Mouse (Mus musculus): ENCODE measurements around the gene Igfbp4. TPM values are rescaled to one million over a fixed set of nuclear protein-coding genes. Genes with fewer than 3 reads are reported as not detected.

Gene Igfbp4
- polyA plus RNA-seq, 1 experiment from 2014 or later, result 136 TPM

GRCm38 (mm10) chr11:99044306-99044705 is 3.3 kb downstream of the Igfbp4 start:
- no peak overlapping the region for H3K4me3 ChIP-seq
- H3K9ac ChIP-seq, result no peak overlapping the region
- no peak overlapping the region for H3K4me2 ChIP-seq
- 95% methylated on average over 5 of the region's 5 CpGs for WGBS
- no peaks in the 10 kb centered on the region for H3K27me3 ChIP-seq (replicated peaks)
- H3K36me3 ChIP-seq (replicated peaks), result no peaks in the 10 kb centered on the region
- H3K27ac ChIP-seq, result no peak overlapping the region
- H3K9me3 ChIP-seq, result no peaks in the 10 kb centered on the region
- no peak for ATAC-seq (replicated peaks)
- peaks cover 31% of the 10 kb centered on the region for H3K4me1 ChIP-seq

- H3K36me3 ChIP-seq (replicated peaks), result no peaks in the 10 kb centered on the region
- no peak overlapping the region for H3K4me3 ChIP-seq
- H3K4me1 ChIP-seq, result peaks cover 24% of the 10 kb centered on the region
- no peak for ATAC-seq (replicated peaks)
- H3K9me3 ChIP-seq, result no peaks in the 10 kb centered on the region
- H3K9ac ChIP-seq, result no peak overlapping the region
- H3K4me2 ChIP-seq, result no peak overlapping the region
- WGBS, result 88% methylated on average over 12 of the region's 12 CpGs
- H3K27me3 ChIP-seq (replicated peaks), result no peaks in the 10 kb centered on the region
- H3K27ac ChIP-seq, result no peak overlapping the region
Observed at GRCm38 (mm10) chr11:99045159-99045889, 4.3 kb downstream of the Igfbp4 start.

DNA sequence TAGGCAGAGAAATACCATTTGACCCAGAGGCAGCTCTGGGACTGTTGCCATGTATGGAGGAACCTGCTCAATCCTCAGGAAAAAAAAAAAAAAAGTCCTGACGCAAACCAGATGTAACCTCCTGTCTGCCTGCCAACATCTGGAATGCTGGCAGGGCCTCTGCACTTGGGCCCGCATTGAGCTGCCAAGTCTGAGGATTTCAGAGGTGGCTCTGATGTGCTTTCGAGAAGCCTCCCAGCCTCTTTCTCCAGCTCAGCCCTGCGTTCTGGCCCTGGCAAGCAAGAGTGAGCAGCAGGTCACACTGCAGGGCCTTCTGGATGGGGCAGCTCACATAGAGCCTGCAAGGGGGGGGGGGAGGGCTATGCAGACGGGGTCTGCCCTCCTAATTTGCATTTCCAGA is 6.1 kb downstream of the Igfbp4 start:
- Histone ChIP-seq H3K36me3 (replicated peaks) (no peaks in the 10 kb centered on the region), H3K9me3 (no peaks in the 10 kb centered on the region), H3K27me3 (replicated peaks) (no peaks in the 10 kb centered on the region), H3K9ac (no peak overlapping the region), H3K4me3 (no peak overlapping the region), H3K4me2 (no peak overlapping the region), H3K4me1 (0 out of 2 replicates have a peak, but pooled peaks cover 7% of the 10 kb centered on the region), H3K27ac (peak overlapping the region; percentile 31; the same call in 1 of the 2 replicates)
- 47% methylated on average over 5 of the region's 5 CpGs for WGBS
- ATAC-seq (replicated peaks), result no peak

DNA sequence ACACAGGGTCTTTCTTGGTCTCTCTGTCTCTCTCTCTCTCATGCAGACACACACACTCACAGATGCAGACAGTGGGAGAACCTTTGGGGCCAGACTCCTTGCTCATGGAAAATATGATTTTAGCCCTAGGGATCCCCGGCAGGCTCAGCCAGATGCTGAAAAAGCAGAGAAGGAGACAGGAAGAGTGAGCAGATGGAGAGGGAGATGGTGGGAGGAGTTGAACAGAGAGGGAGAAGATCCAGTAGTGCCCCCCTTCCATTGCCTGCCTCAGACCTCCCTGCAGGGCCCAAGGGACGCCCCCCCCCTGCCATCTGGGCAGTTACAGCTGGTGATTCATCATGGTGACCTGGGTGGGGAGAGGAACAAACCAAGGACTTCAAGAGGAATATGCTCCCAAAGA is 6.6 kb downstream of the Igfbp4 start:
- Histone ChIP-seq H3K9me3 (no peaks in the 10 kb centered on the region), H3K4me2 (no peak overlapping the region), H3K4me1 (0 out of 2 replicates have a peak, but pooled peaks cover 7% of the 10 kb centered on the region), H3K9ac (no peak overlapping the region), H3K4me3 (no peak overlapping the region), H3K36me3 (replicated peaks) (no peaks in the 10 kb centered on the region), H3K27ac (0 out of 2 replicates have a peak overlapping the region, but pooled peaks have one; percentile 15), H3K27me3 (replicated peaks) (no peaks in the 10 kb centered on the region)
- WGBS, result 75% methylated on average over 2 of the region's 2 CpGs
- ATAC-seq (replicated peaks), result no peak

GRCm38 (mm10) chr11:99055143-99055542 is 14.1 kb downstream of the Igfbp4 start:
- Histone ChIP-seq H3K9ac (no peak overlapping the region), H3K4me1 (peaks cover 6% of the 10 kb centered on the region), H3K27ac (no peak overlapping the region), H3K36me3 (replicated peaks) (no peaks in the 10 kb centered on the region), H3K27me3 (replicated peaks) (no peaks in the 10 kb centered on the region), H3K9me3 (no peaks in the 10 kb centered on the region), H3K4me3 (no peak overlapping the region), H3K4me2 (no peak overlapping the region)
- no peak for ATAC-seq (replicated peaks)
- 61% methylated on average over 4 of the region's 4 CpGs for WGBS

- Histone ChIP-seq H3K27me3 (replicated peaks) (no peaks in the 10 kb centered on the region), H3K36me3 (replicated peaks) (no peaks in the 10 kb centered on the region), H3K9me3 (no peaks in the 10 kb centered on the region), H3K27ac (no peak overlapping the region), H3K4me1 (peaks cover 6% of the 10 kb centered on the region), H3K9ac (no peak overlapping the region), H3K4me3 (no peak overlapping the region), H3K4me2 (no peak overlapping the region)
- no peak for ATAC-seq (replicated peaks)
- 4% methylated on average over 8 of the region's 8 CpGs for WGBS
Observed at GRCm38 (mm10) chr11:99055571-99056452, 14.8 kb downstream of the Igfbp4 start.

DNA sequence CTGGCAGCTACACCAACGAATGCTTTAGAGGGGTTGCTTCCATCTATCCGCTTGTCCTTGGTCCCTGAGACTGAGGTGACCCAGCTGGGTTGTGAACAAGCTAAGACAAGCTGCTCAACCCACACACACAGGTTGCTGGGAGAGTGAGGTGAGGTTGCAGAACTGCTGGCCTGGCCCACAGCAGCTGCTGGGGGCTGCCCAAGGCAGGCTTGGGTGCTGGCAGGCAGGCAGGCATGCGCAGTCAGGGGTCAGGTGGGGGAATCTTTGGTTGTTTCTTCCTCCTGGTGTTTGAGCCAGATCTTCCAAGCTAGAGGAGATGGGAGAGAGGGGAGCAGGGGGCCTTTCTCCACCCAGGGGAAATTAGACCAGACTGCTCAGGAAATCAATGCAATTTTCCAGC is 19.4 kb downstream of the Igfbp4 start:
- H3K4me2 ChIP-seq, result no peak overlapping the region
- WGBS, result 83% methylated on average over 3 of the region's 3 CpGs

GRCm38 (mm10) chr11:99062661-99063060 is 21.6 kb downstream of the Igfbp4 start:
- no peak overlapping the region for H3K9ac ChIP-seq
- no peak overlapping the region for H3K4me3 ChIP-seq
- no peaks in the 10 kb centered on the region; the same call in 1 of the 2 replicates for H3K27me3 ChIP-seq (replicated peaks)
- no peaks in the 10 kb centered on the region for H3K9me3 ChIP-seq
- no peak for ATAC-seq (replicated peaks)
- peaks cover 4% of the 10 kb centered on the region; the same call in 1 of the 2 replicates for H3K4me1 ChIP-seq
- no peaks in the 10 kb centered on the region for H3K36me3 ChIP-seq (replicated peaks)
- no peak overlapping the region for H3K27ac ChIP-seq
- WGBS, result 81% methylated on average over 7 of the region's 7 CpGs
- no peak overlapping the region for H3K4me2 ChIP-seq

More for the DNA sequence above, 19.4 kb downstream of the Igfbp4 start:
- ATAC-seq (replicated peaks), result no peak
- Histone ChIP-seq H3K4me1 (peaks cover 10% of the 10 kb centered on the region), H3K9me3 (no peaks in the 10 kb centered on the region), H3K27me3 (replicated peaks) (no peaks in the 10 kb centered on the region; the same call in 1 of the 2 replicates), H3K9ac (no peak overlapping the region), H3K27ac (no peak overlapping the region), H3K4me3 (no peak overlapping the region), H3K36me3 (replicated peaks) (no peaks in the 10 kb centered on the region)

DNA sequence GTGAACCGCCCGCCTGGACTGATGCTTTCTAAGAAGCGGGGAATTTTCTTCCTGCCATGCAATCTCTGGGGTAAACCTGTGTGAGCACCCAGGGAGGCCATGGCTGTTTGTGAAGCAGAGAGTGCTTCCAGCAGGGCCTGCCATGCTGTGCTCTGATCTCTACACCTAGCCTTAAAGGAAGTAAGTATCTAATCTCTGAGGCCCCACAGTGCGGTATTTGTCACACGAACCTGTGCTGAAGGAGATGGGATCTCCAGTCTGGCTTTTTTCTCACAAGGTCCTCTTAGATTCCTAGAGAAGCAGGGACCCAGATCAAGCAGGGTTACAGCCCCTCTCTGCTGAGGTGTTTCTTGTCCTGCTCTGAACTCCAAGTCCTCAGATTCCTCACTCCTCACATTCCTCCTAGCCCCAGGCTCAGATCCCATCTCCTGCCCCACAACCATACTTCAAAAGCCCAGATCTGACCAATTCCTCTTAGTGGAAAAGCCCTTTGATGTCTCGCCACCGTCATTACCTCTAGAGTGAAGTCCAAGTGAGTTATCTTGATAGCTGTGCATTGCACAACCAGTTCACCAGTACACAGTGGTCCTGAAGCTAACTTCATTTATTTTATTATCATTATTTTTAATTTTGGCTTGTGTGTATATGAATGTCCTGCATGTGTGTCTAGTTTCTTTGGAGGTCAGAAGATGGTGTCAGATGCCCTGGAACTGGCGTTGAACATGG is 22.5 kb downstream of the Igfbp4 start:
- no peak overlapping the region for H3K9ac ChIP-seq

GRCm38 (mm10) chr11:99065353-99065752 is 24.3 kb downstream of the Igfbp4 start:
- no peaks in the 10 kb centered on the region for H3K36me3 ChIP-seq (replicated peaks)
- no peak overlapping the region for H3K9ac ChIP-seq
- no peaks in the 10 kb centered on the region; the same call in 1 of the 2 replicates for H3K27me3 ChIP-seq (replicated peaks)
- H3K27ac ChIP-seq, result no peak overlapping the region
- H3K9me3 ChIP-seq, result no peaks in the 10 kb centered on the region
- no peak for ATAC-seq (replicated peaks)
- H3K4me1 ChIP-seq, result peaks cover 4% of the 10 kb centered on the region; the same call in 1 of the 2 replicates
- no peak overlapping the region for H3K4me2 ChIP-seq
- 68% methylated on average over 3 of the region's 3 CpGs for WGBS
- H3K4me3 ChIP-seq, result no peak overlapping the region

More for the DNA sequence above, 22.5 kb downstream of the Igfbp4 start:
- H3K4me2 ChIP-seq, result no peak overlapping the region
- ATAC-seq (replicated peaks), result no peak
- no peak overlapping the region for H3K27ac ChIP-seq
- 32% methylated on average over 8 of the region's 8 CpGs for WGBS
- H3K4me1 ChIP-seq, result peaks cover 4% of the 10 kb centered on the region; the same call in 1 of the 2 replicates
- H3K4me3 ChIP-seq, result no peak overlapping the region
- no peaks in the 10 kb centered on the region for H3K36me3 ChIP-seq (replicated peaks)
- H3K9me3 ChIP-seq, result no peaks in the 10 kb centered on the region
- no peaks in the 10 kb centered on the region; the same call in 1 of the 2 replicates for H3K27me3 ChIP-seq (replicated peaks)

GRCm38 (mm10) chr11:99065979-99066378 is 24.9 kb downstream of the Igfbp4 start:
- no peaks in the 10 kb centered on the region; the same call in 1 of the 2 replicates for H3K27me3 ChIP-seq (replicated peaks)
- H3K36me3 ChIP-seq (replicated peaks), result no peaks in the 10 kb centered on the region
- 24% methylated on average over 2 of the region's 2 CpGs for WGBS
- no peak overlapping the region for H3K27ac ChIP-seq
- no peak overlapping the region for H3K4me3 ChIP-seq
- no peaks in the 10 kb centered on the region for H3K9me3 ChIP-seq
- no peak overlapping the region for H3K9ac ChIP-seq
- H3K4me2 ChIP-seq, result no peak overlapping the region
- peaks cover 4% of the 10 kb centered on the region; the same call in 1 of the 2 replicates for H3K4me1 ChIP-seq
- ATAC-seq (replicated peaks), result no peak

DNA sequence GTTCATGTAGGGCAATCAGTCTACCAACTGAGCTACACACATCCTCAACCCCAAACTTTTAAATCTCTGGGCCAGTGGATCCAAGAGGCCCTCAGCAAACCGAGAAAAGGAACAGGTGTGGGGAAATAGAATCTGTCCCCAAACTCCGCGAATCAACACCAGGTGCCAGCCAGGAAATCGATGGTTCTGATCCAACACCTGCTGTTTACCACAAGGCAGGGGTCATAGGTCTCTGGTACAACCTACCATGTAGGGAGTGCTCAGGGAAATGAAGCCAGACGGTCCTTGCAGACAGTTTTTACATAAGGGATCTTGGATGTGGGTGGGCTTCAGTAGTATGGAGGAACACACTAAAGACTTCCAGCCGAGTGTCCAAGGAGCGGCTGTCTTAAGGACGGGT is 26.5 kb downstream of the Igfbp4 start:
- no peaks in the 10 kb centered on the region for H3K36me3 ChIP-seq (replicated peaks)
- ATAC-seq (replicated peaks), result no peak
- H3K4me2 ChIP-seq, result no peak overlapping the region
- no peak overlapping the region for H3K9ac ChIP-seq
- 89% methylated on average over 8 of the region's 8 CpGs for WGBS
- H3K27ac ChIP-seq, result no peak overlapping the region
- H3K9me3 ChIP-seq, result no peaks in the 10 kb centered on the region
- H3K4me3 ChIP-seq, result no peak overlapping the region
- H3K4me1 ChIP-seq, result peaks cover 8% of the 10 kb centered on the region; the same call in 1 of the 2 replicates
- no peaks in the 10 kb centered on the region; the same call in 1 of the 2 replicates for H3K27me3 ChIP-seq (replicated peaks)
